Mouse (Mus musculus) stomach, embryonic 14.5 days (tissue): Measurements from ENCODE around the gene Dennd2c. TPM values are rescaled to one million over a fixed set of nuclear protein-coding genes. Genes with fewer than 3 reads are reported as not detected.
"Not testable (repeated sequence)": the region's sequence is repeated elsewhere in the genome, so short reads cannot be mapped to it uniquely, and the experiment has no call there.

ENCODE experiments used
- ATAC-seq: fragments of 200-750 bp; cut with Nextera tagmentation; 2 replicates; pipeline ENCODE4 v1.8.0; 2017; ENCODE audit warnings: low read depth, moderate TSS enrichment; ENCODE audit not compliant: insufficient number of reproducible peaks, insufficient read depth, low FRiP score
- H3K27ac ChIP-seq: fragments of 300-500 bp; sonication (generic); 2 replicates; pipeline ENCODE4 v1.5.1; 2014; ENCODE audit warnings: mild to moderate bottlenecking, low read length, moderate library complexity, mixed read lengths
- H3K27me3 ChIP-seq: fragments of 300-500 bp; sonication (generic); 2 replicates; pipeline ENCODE4 v1.6.1; 2014; ENCODE audit warnings: low read length, control low read depth, mixed read lengths; ENCODE audit not compliant: control insufficient read depth, insufficient read depth
- H3K36me3 ChIP-seq: fragments of 300-500 bp; sonication (generic); 2 replicates; pipeline ENCODE4 v1.6.1; 2014; ENCODE audit warnings: mild to moderate bottlenecking, control low read depth, low read length, moderate library complexity, mixed read lengths; ENCODE audit not compliant: control insufficient read depth, insufficient read depth
- H3K4me1 ChIP-seq: fragments of 300-500 bp; sonication (generic); 2 replicates; pipeline ENCODE4 v1.6.1; 2014; ENCODE audit warnings: low read length, control low read depth, mixed read lengths; ENCODE audit not compliant: control insufficient read depth, insufficient read depth
- H3K4me2 ChIP-seq: fragments of 300-500 bp; sonication (generic); replicated peaks from 2 replicates; pipeline ENCODE4 v1.6.1; 2014; ENCODE audit warnings: low read depth, low read length, control low read depth
- H3K4me3 ChIP-seq: fragments of 300-500 bp; sonication (generic); 2 replicates; pipeline ENCODE4 v1.5.1; 2014; ENCODE audit warnings: low read depth, low read length, control low read depth
- H3K9ac ChIP-seq: fragments of 300-500 bp; sonication (generic); replicated peaks from 2 replicates; pipeline ENCODE4 v1.6.1; 2014; ENCODE audit warnings: low read depth, mild to moderate bottlenecking, control low read depth, low read length, moderate library complexity, mixed read lengths
- H3K9me3 ChIP-seq: fragments of 300-500 bp; sonication (generic); 2 replicates; pipeline ENCODE4 v1.6.1; 2016; ENCODE audit warnings: low read depth, low read length, control low read depth; ENCODE audit not compliant: control insufficient read depth
- WGBS: fragments of 180-500 bp; shearing (Covaris S2); extraction: QIAGEN DNeasy Blood & Tissue Kit; methylation state at CpG from one replicate; pipeline ENCODE4 v1.1.7; 2014; 5-methylcytosine and 5-hydroxymethylcytosine counted together
- polyA plus RNA-seq: library from polyadenylated mRNA; unstranded; fragments of >200 nt; fragmentation: Nextera tagmentation; extraction: Ambion mirVana; gene quantifications from 2 replicates; pipeline ENCODE4 v1.2.1, GENCODE M21; 2014

Dennd2c gene
- polyA plus RNA-seq, 1 experiment from 2014 or later = 6.2 TPM

- Histone ChIP-seq H3K4me1 (no peaks in the 10 kb centered on the region), H3K27ac (no peak overlapping the region), H3K36me3 (peaks cover 12% of the 10 kb centered on the region), H3K4me2 (no peak overlapping the region), H3K9ac (no peak overlapping the region), H3K27me3 (no peaks in the 10 kb centered on the region), H3K9me3 (no peaks in the 10 kb centered on the region), H3K4me3 (no peak overlapping the region)
- WGBS = 81% methylated on average over 14 of the region's 14 CpGs
- no peak for ATAC-seq
Measured at GRCm38 (mm10) chr3:103182821-103183220, 80.4 kb downstream of the Dennd2c start.

- H3K27me3 ChIP-seq, H3K4me1 ChIP-seq, ATAC-seq, H3K36me3 ChIP-seq, H3K27ac ChIP-seq, H3K4me3 ChIP-seq, H3K9ac ChIP-seq, H3K4me2 ChIP-seq, H3K9me3 ChIP-seq: not testable (repeated sequence)
Measured at GRCm38 (mm10) chr3:103184467-103184866, 82.1 kb downstream of the Dennd2c start.

GRCm38 (mm10) chr3:103188451-103188850, 86.0 kb downstream of the Dennd2c start:
- Histone ChIP-seq H3K4me2 (no peak overlapping the region), H3K9ac (no peak overlapping the region), H3K27me3 (no peaks in the 10 kb centered on the region), H3K27ac (no peak overlapping the region), H3K4me3 (no peak overlapping the region), H3K36me3 (no peaks in the 10 kb centered on the region), H3K4me1 (no peaks in the 10 kb centered on the region), H3K9me3 (no peaks in the 10 kb centered on the region)
- no peak for ATAC-seq
- WGBS = 65% methylated on average over 5 of the region's 5 CpGs

- H3K4me2 ChIP-seq = no peak overlapping the region
- no peaks in the 10 kb centered on the region for H3K27me3 ChIP-seq
- H3K9me3 ChIP-seq = no peaks in the 10 kb centered on the region
- H3K9ac ChIP-seq = no peak overlapping the region
- no peak for ATAC-seq
- WGBS = 83% methylated on average over 2 of the region's 2 CpGs
- H3K4me1 ChIP-seq = no peaks in the 10 kb centered on the region
- H3K4me3 ChIP-seq = no peak overlapping the region
- no peaks in the 10 kb centered on the region for H3K36me3 ChIP-seq
- H3K27ac ChIP-seq = no peak overlapping the region
Measured at GRCm38 (mm10) chr3:103188856-103189255, 86.5 kb downstream of the Dennd2c start.

- H3K36me3 ChIP-seq = no peaks in the 10 kb centered on the region
- H3K27ac ChIP-seq = no peak overlapping the region
- no peak overlapping the region for H3K4me2 ChIP-seq
- no peak overlapping the region for H3K9ac ChIP-seq
- ATAC-seq = no peak
- 90% methylated on average over 4 of the region's 4 CpGs for WGBS
- no peaks in the 10 kb centered on the region for H3K4me1 ChIP-seq
- H3K4me3 ChIP-seq = no peak overlapping the region
- no peaks in the 10 kb centered on the region for H3K27me3 ChIP-seq
- no peaks in the 10 kb centered on the region for H3K9me3 ChIP-seq
Measured at GRCm38 (mm10) chr3:103192161-103192560, 89.8 kb downstream of the Dennd2c start.

GRCm38 (mm10) chr3:103193186-103193585, 90.8 kb downstream of the Dennd2c start:
- no peaks in the 10 kb centered on the region for H3K27me3 ChIP-seq
- H3K4me1 ChIP-seq = no peaks in the 10 kb centered on the region
- no peaks in the 10 kb centered on the region for H3K9me3 ChIP-seq
- no peak for ATAC-seq
- no peak overlapping the region for H3K4me3 ChIP-seq
- no peak overlapping the region for H3K27ac ChIP-seq
- H3K36me3 ChIP-seq = no peaks in the 10 kb centered on the region
- H3K9ac ChIP-seq = no peak overlapping the region
- 60% methylated on average over 1 of the region's 1 CpGs for WGBS
- H3K4me2 ChIP-seq = no peak overlapping the region

- H3K27ac ChIP-seq = no peak overlapping the region
- peak; percentile 71; the same call in 1 of the 2 replicates for ATAC-seq
- 72% methylated on average over 7 of the region's 7 CpGs for WGBS
- H3K4me3 ChIP-seq = no peak overlapping the region
- no peaks in the 10 kb centered on the region for H3K36me3 ChIP-seq
- H3K4me1 ChIP-seq = no peaks in the 10 kb centered on the region
- H3K9ac ChIP-seq = no peak overlapping the region
- H3K4me2 ChIP-seq = no peak overlapping the region
- no peaks in the 10 kb centered on the region for H3K27me3 ChIP-seq
- no peaks in the 10 kb centered on the region for H3K9me3 ChIP-seq
Measured at GRCm38 (mm10) chr3:103196320-103196823, 94.0 kb downstream of the Dennd2c start.

GRCm38 (mm10) chr3:103199386-103199785, 97.0 kb downstream of the Dennd2c start:
- 77% methylated on average over 5 of the region's 5 CpGs for WGBS
- no peak overlapping the region for H3K9ac ChIP-seq
- no peak overlapping the region for H3K27ac ChIP-seq
- no peak overlapping the region for H3K4me3 ChIP-seq
- no peak overlapping the region for H3K4me2 ChIP-seq
- H3K36me3 ChIP-seq = no peaks in the 10 kb centered on the region
- H3K9me3 ChIP-seq = no peaks in the 10 kb centered on the region
- H3K27me3 ChIP-seq = no peaks in the 10 kb centered on the region
- H3K4me1 ChIP-seq = no peaks in the 10 kb centered on the region
- ATAC-seq = no peak

GRCm38 (mm10) chr3:103201105-103201504, 98.7 kb downstream of the Dennd2c start:
- H3K27ac ChIP-seq, H3K27me3 ChIP-seq, ATAC-seq, H3K4me2 ChIP-seq, H3K4me3 ChIP-seq, H3K9ac ChIP-seq, H3K9me3 ChIP-seq, H3K36me3 ChIP-seq, H3K4me1 ChIP-seq: not testable (repeated sequence)
- WGBS = 89% methylated on average over 7 of the region's 7 CpGs
